Mouse (Mus musculus): ENCODE measurements around the gene Wasf2.
"Not testable (repeated sequence)": the region's sequence is repeated elsewhere in the genome, so short reads cannot be mapped to it uniquely, and the experiment has no call there.

Gene Wasf2

DNA sequence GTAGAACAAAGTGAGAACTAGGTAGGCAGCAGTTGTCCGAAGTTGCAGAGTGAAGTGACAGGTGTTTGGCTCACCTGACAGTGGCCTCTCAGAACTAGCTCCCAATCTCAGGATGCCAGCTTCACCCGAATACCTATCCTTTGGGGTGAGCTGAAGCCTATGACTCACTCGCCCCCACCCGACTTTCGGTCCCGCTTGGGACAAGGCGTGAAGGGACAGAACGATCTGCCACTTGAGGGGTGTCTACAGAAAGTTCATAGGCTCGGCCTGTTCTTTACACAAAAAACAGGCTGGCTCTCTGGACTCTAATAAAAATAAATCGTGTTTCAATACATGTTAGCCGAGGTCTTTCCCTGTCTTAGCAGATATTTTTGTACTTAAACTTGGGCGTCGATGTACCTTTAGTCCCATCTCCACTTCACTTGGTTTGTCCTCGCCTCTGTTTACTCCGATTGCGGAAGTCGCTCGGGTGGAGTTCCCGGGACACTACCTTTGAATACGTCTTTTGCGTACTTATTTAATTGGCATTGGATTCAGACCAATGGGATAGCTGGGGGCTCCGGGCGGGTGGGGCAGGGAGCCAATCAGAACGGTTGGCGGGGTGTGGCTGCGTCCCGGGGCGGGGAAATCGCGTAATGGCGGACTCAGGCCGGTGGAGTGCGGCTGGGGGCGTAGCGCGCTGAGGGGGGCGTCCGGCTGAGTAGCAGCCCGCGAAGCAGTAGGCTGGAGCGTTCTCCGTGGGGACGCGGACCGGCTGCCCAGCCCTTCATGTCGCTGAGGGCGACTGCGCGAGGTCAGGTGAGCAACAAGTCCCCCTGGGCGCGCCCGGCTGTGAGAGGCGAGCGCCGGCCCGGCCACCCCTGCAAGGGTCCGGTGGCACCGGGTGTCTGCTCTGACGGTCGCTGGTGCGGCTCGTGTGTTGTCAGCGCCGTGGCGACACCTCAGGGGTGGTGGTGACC lies at the start of gene Wasf2:
Gene Wasf2 (plus strand): TSS at position 575 of the 959 bp plus-strand sequence.
- peak; percentile 72 to 84 for DNase-seq (ENCODE audit: low spot score in 2 of 2)

DNA sequence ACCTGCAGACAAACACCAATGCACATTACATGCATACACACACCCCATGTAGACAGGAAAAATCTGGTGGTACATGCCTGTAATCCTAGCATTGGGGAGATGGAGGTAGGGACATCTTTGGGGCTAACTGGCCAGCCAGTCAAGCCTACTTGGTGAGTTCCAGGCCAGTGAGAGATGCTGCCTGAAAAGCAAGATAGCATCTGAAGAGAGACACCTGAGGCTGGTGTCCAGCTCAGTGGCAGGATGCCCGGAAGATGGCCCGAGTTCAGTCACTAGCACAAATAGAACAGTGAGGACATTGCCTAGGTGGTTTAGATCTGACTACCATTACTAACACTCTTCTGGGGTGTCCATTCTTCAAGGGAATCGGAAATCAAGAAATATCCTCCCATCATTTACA lies 49.4 kb upstream of the Wasf2 start:
- no peak for DNase-seq (ENCODE audit: low spot score in 2 of 2)

DNA sequence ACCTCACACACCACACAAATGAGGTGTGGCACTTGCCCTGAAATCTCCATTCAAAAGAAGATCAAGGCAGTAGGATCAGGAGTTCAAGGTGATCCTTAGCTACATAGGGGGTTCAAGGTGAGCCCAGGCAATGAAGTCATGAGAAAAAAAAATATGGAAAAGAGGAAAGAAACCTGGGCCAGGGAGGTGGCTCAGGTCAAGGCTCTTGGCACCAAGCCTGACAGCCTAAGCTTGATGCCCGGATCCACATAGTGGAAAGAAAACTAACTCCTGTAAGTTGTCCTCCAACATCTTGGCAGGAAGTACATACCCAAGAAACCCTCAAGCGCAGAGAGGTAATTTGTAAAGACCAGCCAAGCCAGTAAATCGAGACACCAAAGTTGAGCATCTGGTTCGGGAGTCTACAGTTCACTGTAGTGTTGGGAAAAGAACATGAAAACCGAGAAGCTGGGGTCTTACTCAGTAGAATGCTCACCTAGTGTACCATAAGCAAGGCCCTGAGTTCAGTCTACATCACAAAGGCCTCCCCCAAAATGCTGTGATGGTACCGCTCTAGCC lies 48.0 kb upstream of the Wasf2 start:
- no peak for DNase-seq (ENCODE audit: low spot score in 2 of 2)

DNA sequence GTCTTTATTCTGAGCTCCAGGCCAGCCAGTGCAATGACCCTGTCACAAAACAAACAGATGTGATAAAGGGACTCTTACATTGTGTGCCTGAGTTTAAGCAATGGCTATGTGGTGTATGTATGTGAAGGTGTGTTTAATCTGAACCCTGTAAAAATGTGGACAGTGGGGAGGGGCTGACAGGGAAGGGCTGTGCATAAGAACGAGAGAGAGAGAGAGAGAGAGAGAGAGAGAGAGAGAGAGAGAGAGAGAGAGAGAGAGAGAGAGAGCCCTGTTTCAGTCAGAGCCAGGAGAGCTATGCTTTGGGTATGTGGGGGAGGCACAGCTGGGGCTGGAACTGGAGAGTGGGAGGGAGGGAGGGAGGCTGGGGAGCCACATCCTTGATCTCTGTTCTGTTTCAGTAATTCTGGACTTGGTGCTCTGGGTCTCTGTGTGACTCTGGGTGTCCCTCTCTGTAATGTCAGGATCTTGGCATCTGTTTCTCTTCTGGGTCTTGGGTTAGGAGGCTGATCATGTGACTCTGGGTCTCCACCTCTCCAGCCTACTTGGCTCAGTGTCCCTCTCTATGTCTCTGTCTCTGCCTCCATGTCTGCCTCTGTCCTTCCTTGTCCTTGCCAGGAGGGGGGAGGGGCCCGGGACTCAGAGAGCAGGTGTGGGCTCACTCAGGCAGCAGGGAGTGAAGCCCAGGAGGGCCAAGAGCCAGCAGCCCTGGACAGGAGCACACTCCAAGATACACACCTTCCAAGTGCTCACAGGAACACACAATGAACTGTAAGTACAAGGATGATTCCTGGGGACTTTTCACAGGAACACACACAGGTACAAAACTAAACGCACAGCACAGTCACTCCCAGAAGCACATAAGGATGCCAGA lies 46.1 kb upstream of the Wasf2 start:
- no peak for DNase-seq (ENCODE audit: low spot score in 2 of 2)

DNA sequence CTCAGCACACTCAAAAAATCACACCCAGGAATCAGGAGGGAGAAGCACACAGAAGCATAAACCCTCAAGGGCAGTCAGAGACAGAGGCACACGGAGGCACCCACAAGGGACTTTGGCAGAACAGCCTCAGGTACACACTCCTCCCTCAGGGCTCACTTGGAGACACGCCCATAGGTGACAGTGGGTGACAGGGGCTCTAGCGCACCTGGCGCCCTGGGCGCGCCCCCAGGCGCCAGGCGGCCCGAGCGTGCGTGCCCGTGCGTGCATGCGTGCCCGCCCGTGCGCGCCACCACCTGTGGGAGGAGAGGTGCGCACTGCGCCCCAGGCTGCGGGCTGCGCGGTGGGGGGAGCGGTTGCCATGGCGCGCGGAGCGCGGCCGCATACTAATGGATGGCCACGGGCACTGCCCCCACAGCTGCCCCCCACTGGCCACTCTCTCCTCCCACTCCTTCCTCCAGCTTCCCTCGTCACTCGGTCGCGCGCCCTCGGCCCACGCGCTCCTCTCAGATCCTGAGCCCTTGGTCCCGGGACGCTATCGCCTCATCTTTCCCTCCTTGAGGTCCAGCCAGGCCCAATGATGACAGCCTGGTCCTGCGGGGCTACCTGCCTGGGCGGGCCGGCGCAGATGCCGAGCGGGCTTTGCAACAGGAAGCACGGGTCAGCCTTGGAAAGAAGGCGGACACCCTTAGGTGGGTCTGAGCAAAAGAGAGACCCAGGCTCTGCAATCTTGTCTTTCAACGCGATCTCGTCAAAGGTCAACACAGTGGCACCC lies 45.1 kb upstream of the Wasf2 start:
- DNase-seq (ENCODE audit: low spot score in 2 of 2) = peak in 1 of 2 experiments; percentile 67

DNA sequence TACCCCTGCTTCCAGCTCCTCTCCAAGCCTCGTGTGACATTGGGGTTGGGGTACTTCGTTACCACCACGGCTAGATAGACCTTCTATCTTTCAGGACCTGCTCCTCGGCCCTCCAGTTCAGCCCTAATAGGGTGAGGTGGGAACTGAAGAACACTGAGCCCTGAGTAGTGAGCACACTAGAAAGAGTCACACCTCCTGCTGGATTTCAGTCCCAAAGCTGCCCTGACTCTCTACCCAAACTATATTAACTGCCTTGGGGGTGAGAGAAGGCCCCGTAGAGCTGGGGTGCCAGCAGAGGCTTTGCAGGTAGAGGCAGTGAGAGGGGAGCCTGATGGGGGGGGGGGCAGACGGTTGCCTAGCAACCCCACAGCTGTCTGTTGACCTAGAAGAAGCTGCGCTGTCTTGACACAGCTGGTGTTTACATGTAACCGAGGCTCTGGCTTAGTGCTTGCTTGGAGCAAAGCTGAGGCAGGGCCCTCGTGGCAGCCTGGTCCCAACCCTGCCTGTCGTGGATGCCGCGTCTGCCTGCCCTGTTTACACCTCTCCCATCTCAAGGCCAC lies 44.4 kb upstream of the Wasf2 start:
- no peak for DNase-seq (ENCODE audit: low spot score in 2 of 2)

DNA sequence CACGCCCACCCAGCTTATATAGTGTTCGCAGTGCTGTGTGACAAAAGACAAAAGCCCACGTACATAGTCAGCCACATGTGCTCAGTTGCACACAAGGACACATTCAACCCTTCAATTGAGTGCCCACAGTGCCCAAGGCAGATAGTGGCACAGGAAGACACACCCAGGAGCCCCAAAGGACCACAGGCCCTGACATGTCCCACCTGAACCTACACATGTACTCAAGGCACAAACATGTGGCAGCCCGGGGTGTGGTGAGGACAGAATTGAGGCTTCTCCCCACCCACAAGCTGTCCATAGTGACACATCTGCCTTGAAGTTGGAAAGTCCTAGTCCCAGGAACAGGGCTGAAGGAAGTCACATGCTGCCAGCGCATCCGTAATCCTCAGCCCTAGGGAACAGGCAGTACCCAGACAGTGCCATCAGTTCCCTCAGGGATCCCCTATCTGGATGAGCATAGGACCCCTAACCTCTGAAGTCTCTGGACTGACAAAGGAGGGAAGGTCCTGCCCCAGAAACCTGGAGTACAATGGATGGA lies 43.1 kb upstream of the Wasf2 start:
- no peak for DNase-seq (ENCODE audit: low spot score in 2 of 2)

DNA sequence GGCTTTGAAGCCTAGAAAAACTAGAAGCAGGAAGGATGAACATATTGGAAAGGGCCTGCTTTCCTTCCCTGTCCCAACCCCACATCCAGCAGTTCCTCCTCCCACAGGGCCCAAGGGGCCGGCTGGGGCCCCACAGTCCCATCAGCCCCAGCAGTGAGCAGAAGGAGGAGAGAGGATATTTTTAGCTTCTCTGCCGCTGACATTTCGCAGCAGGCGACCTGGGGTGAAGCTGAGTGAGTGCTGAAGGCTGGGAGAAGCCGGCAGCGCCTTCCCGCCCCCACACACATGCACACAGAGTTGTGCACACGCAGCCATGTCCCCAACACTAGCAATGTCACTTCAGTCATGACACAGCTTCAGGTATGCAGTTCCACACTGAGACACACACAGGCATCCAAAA lies 42.5 kb upstream of the Wasf2 start:
- no peak for DNase-seq (ENCODE audit: low spot score in 2 of 2)

DNA sequence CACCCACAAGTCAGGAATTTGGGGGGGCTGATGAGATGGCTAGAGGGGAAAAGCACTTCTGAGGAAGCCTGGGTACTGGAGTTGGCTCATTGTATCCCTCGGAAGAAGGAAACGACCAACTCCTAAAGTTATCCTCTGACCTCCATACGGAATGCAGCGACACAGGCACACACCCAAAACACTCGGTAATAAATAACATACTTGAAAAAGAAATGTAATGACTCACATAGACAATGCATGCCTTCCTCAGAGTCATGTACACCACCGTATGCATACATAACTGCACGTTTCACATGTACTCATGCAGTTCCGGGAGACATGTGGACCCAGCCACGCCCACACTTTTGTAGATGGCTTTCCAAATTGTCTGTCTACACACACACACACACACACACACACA lies 41.0 kb upstream of the Wasf2 start:
- DNase-seq (ENCODE audit: low spot score in 2 of 2) = peak in 1 of 2 experiments; percentile 14

DNA sequence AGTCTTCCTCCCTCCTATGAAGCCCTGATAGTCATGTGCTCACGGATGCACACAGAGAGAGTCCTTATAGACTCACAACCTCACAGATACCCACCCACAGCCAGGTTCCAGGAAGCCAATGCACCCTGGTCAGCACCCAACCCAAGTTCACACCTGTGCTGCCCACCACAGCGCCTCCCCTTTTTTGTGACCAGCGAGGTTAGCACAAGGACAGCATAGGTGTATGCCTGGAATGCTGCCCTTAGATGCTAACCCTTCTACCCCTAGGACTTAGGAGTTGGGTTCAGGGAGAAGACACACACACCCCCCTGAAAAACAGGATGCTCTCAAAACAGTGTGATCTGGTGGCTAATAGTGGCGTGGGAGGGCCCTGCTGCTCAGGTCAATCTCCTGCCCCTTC lies 40.5 kb upstream of the Wasf2 start:
- DNase-seq (ENCODE audit: low spot score in 2 of 2) = peak in 1 of 2 experiments; percentile 14

DNA sequence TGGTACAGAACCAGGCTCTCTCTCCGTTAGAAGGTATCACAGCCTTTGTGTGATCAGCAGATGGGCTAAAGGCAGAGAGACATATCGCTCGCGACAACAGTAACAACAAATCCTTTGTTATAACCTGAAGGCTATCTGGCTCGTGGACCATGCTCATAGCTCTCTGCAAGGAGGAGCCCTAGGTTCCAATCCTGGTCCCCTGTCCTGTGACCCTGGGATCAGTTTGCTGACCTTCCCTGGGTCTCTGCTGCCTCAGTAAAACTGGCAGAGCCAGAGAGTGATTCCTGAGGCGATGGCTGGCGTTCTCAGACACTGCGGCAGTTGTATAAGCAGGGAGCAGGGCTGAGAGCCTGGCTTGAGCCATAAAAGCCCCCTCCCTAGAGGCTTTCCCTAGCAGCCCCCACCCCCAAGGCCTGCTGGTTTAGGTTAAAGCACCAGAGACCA lies 40.0 kb upstream of the Wasf2 start:
- no peak for DNase-seq (ENCODE audit: low spot score in 2 of 2)

DNA sequence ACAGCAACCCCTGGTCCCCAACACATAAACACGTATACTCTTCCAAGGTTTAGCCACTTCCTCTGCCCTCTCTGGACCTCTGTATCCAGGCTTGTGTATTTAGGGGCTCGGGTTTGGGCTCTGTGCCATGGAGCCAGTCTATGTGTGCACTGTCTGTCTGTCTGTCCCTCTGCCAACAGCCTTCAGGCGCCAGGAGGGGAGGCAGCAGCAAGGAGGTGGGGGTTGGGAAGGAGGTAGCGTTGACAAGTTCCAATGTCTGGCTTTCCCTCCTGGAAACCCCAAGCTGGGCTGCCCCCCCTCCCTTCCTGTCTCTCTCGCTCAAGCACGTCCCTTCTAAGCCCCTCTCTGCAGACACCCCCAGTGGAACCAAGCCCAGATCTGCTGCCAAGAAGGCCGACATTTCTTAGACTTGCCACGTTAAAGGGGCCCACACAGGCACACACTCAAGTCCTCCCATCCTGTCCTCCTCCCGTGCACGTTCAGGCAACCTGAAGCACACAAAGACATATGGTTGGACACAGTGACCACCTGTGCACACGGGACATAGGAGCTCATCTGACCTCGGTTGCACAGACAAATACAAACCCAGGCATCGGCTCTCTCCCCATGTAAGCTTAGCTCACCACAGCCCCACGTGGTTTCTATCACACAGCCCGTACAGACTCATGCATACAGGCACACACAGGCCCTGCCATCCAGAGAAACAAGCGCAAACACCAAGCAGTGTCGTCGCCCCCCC lies 39.4 kb upstream of the Wasf2 start:
- peak; percentile 67 to 78 for DNase-seq (ENCODE audit: low spot score in 2 of 2)

DNA sequence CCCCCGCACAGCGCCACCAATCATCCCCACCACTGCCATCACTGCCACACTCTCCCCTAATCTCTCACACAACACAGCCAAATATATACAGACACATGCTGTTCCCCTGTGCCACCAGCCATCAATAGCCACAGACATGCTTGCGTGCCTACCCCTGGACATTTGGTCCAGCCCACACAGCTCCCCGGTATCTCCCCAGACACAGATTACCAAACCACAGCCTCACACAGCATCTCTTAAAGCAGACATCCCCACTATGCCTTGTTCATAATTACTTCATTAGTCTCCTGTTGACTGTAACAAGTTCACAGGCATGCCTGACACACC lies 38.9 kb upstream of the Wasf2 start:
- peak in 1 of 2 experiments; percentile 8 for DNase-seq (ENCODE audit: low spot score in 2 of 2)

DNA sequence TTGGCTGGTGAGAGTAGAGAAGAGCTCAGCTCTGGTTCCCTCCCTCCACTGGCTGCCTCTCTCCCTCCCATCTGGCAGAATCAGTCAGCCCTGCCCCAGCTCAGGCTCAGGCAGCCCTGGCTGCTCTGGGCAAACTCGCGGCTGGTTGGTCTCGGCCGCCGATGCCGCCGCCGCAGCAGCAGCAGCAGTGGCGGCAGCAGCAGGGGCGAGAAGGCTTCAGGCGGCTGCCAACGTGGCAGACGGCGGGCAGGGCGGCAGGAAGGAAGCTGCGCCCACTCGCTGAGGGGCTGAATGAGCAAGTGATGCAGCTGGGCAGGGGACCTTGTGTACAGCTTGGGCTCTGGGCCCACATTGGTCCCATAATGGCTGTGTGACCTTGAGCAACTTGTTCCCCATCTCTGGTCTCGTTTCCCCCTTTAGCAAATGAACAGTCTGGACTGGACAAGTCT lies 37.8 kb upstream of the Wasf2 start:
- peak; percentile 43 to 56 for DNase-seq (ENCODE audit: low spot score in 2 of 2)

DNA sequence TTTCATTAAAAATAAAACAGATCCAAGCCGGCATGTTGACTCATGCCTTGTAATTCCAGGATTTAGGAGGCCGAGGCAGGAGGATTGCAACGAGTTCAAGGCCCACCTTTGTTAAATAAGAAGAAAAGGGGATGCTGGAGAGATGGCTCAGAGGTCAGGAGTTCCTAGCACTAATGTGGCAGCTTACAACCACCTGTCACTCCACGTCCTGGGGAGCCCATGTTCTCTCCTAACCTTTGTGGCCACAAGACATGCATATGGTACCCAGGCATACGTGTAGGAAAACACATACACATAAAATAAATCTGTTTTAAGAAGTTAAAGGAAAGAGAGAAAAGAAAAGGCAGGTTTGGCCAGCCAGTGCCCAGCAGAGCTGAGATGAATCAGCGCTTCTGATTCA lies 37.2 kb upstream of the Wasf2 start:
- no peak for DNase-seq (ENCODE audit: low spot score in 2 of 2)

DNA sequence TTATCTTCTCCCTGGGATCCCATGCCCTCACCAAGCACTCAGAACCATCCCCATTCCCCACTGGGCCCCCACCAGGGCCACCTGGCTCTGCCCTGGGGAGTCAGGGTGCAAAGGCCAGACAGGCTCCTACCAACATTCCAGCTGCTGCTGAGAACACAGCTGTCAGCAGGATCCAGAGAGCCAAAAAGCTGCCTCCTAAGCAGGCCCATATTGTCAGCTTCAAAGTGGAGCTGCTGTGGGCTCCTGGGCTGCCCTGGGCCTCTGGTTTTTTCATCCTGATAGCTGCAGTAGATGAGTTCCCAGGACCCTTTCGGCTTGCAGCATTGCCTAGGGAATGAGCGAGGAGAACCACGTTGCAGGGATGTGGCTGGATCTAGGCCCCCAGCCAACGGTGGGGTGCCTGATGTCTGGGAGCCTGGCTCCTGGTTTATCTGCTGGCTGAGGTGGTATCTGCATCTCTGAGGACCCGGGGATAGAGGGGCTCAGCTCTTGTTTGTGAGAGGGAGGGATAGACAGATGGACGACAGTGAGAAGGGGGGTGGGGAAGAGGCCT lies 36.7 kb upstream of the Wasf2 start:
- DNase-seq (ENCODE audit: low spot score in 2 of 2) = no peak

DNA sequence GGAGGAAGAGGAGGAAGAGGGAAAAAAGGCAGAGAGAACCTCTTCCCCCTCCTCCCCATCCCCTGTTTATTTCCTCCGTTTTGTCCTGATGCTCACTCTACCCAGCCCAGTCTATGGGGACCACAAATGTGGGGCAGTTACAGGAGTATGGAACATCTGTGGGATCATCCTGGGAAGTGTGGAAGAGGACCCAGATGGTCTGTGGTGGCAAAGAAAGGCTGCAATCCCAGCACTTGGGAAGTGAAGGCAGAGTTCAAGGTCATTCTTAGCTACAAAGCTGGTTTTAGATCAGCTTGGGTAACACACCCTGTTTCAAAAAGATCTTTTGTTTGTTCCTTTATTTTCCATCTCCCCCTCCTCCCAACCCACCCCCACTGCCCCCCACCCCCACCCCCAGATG lies 36.0 kb upstream of the Wasf2 start:
- DNase-seq (ENCODE audit: low spot score in 2 of 2) = no peak

DNA sequence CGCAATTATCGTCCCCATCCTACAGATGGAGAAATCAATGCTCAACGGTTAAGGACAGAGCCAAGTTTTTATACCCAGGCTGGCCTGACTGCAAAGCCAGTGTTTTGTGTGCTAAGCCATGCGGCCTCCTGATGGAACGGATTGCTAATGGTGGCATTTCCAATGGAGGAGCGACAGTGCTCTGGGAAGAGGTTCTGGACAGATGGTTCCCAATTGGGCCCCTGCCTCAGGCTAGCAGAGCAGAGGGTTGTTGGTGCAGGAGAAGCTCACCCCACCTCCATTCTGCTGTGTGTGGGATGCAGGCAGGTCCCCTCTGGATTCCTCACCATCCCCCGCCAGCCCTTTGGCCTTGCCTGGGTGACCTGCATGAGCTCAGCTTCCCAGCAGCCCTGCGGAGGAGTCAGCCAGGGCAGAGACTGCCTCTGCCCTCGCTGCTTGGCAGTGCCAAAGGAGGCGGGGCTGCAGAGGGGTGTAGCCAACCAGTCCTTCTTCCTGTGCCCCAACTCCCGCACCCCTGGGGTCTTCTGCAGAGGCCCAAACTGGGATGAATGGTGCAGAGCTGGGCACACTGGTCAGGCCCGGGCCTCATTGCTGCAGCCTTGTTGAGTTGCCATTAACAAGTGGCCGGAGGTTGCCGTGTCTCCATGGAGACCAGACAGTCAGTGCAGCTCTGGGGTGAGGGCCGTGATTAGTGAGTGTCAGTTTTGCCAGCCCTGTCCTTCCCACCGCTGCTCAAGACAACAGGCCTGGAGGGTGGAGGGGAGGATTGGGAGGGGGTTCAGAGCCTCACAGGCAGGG lies 35.2 kb upstream of the Wasf2 start:
- DNase-seq (ENCODE audit: low spot score in 2 of 2) = peak; percentile 64 to 68

DNA sequence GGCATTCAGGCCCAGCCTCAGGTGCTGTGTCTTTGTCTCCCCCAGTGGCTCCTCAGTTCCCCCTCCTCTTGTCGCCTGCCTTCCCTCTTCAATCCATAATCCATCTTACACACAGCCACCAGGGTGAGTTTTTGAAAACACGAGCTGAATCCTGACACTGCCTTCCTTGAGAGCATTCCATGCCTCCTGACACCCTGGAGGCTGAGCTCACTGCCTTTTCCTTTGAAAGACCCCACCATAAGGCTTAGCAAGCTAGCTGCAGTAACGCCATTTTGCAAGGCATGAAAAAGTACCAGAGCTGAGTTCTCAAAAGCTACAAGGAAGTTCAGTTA lies 34.6 kb upstream of the Wasf2 start:
- not testable (repeated sequence) for DNase-seq (ENCODE audit: low spot score in 2 of 2)

Measured in frontal cortex, postnatal 10 days (tissue).